Mouse (Mus musculus): ENCODE data around the gene Capns2. TPM values are rescaled to one million over a fixed set of nuclear protein-coding genes. Genes with fewer than 3 reads are reported as not detected.
A peak's percentile ranks its signal among the peaks of the same experiment; 100 is the strongest.

Capns2 gene
- total and polyA plus RNA-seq, 2 experiments from 2014 or later = 0.26 to 3.9 TPM

- ATAC-seq (ENCODE audit: low FRiP score) = no peak
- TF ChIP-seq CTCF (IDR thresholded peaks at IDR 0.05) = no peak
- no peak overlapping the region for H3K4me3 ChIP-seq (ENCODE audit: low read depth, low read length)
- H3K9ac ChIP-seq (replicated peaks; ENCODE audit: low read length, poor library complexity, severe bottlenecking) = no peak overlapping the region
- H3K27ac ChIP-seq (ENCODE audit: low read depth, low read length) = no peak overlapping the region
- whole genome bisulfite sequencing = 76% methylated on average over 4 of the region's 4 CpGs
- H3K36me3 ChIP-seq (ENCODE audit: insufficient read depth, low read length) = peaks cover 2% of the 10 kb centered on the region; the same call in 1 of the 2 replicates
- H3K9me3 ChIP-seq (ENCODE audit: low read length) = no peaks in the 10 kb centered on the region
- DNase-seq (ENCODE audit: low spot score) = no peak
- H3K4me1 ChIP-seq (ENCODE audit: insufficient read depth, low read length) = no peaks in the 10 kb centered on the region
- no peak overlapping the region for H3K4me2 ChIP-seq (ENCODE audit: low read depth, low read length, poor library complexity, severe bottlenecking)
- H3K27me3 ChIP-seq (ENCODE audit: insufficient read depth, low read length) = no peaks in the 10 kb centered on the region
Observed at GRCm38 (mm10) chr8:92897794-92898193, 3.4 kb upstream of the Capns2 start.

- Histone ChIP-seq H3K9ac (replicated peaks; ENCODE audit: low read length, poor library complexity, severe bottlenecking) (no peak overlapping the region), H3K4me2 (ENCODE audit: low read depth, low read length, poor library complexity, severe bottlenecking) (no peak overlapping the region), H3K4me3 (ENCODE audit: low read depth, low read length) (no peak overlapping the region), H3K4me1 (ENCODE audit: insufficient read depth, low read length) (no peaks in the 10 kb centered on the region), H3K9me3 (ENCODE audit: low read length) (no peaks in the 10 kb centered on the region), H3K36me3 (ENCODE audit: insufficient read depth, low read length) (peaks cover 2% of the 10 kb centered on the region; the same call in 1 of the 2 replicates), H3K27me3 (ENCODE audit: insufficient read depth, low read length) (no peaks in the 10 kb centered on the region), H3K27ac (ENCODE audit: low read depth, low read length) (no peak overlapping the region)
- 79% methylated on average over 9 of the region's 9 CpGs for WGBS
- no peak for ATAC-seq (ENCODE audit: low FRiP score)
- peak; percentile 31 for DNase-seq (ENCODE audit: low spot score)
- no peak for TF ChIP-seq CTCF (IDR thresholded peaks at IDR 0.05)
Observed at GRCm38 (mm10) chr8:92899590-92899989, 1.6 kb upstream of the Capns2 start.

- 77% methylated on average over 2 of the region's 2 CpGs for WGBS
- Histone ChIP-seq H3K4me3 (ENCODE audit: low read depth, low read length) (no peak overlapping the region), H3K4me1 (ENCODE audit: insufficient read depth, low read length) (no peaks in the 10 kb centered on the region), H3K9me3 (ENCODE audit: low read length) (no peaks in the 10 kb centered on the region), H3K36me3 (ENCODE audit: insufficient read depth, low read length) (peaks cover 2% of the 10 kb centered on the region; the same call in 1 of the 2 replicates), H3K9ac (replicated peaks; ENCODE audit: low read length, poor library complexity, severe bottlenecking) (no peak overlapping the region), H3K4me2 (ENCODE audit: low read depth, low read length, poor library complexity, severe bottlenecking) (no peak overlapping the region), H3K27ac (ENCODE audit: low read depth, low read length) (no peak overlapping the region), H3K27me3 (ENCODE audit: insufficient read depth, low read length) (no peaks in the 10 kb centered on the region)
- TF ChIP-seq CTCF (IDR thresholded peaks at IDR 0.05) = no peak
- no peak for ATAC-seq (ENCODE audit: low FRiP score)
- DNase-seq (ENCODE audit: low spot score) = peak; percentile 31
Observed at GRCm38 (mm10) chr8:92902981-92903380, 1.8 kb downstream of the Capns2 start.

- ATAC-seq (ENCODE audit: low FRiP score) (no peak), DNase-seq (ENCODE audit: low spot score) (peak; percentile 20)
- H3K27me3 ChIP-seq (ENCODE audit: insufficient read depth, low read length) = no peaks in the 10 kb centered on the region
- no peak overlapping the region for H3K9ac ChIP-seq (replicated peaks; ENCODE audit: low read length, poor library complexity, severe bottlenecking)
- no peak overlapping the region for H3K4me2 ChIP-seq (ENCODE audit: low read depth, low read length, poor library complexity, severe bottlenecking)
- no peak overlapping the region for H3K4me3 ChIP-seq (ENCODE audit: low read depth, low read length)
- 88% methylated on average over 11 of the region's 11 CpGs for whole genome bisulfite sequencing
- TF ChIP-seq CTCF (IDR thresholded peaks at IDR 0.05) = no peak
- H3K9me3 ChIP-seq (ENCODE audit: low read length) = no peaks in the 10 kb centered on the region
- H3K27ac ChIP-seq (ENCODE audit: low read depth, low read length) = no peak overlapping the region
- H3K36me3 ChIP-seq (ENCODE audit: insufficient read depth, low read length) = peaks cover 2% of the 10 kb centered on the region; the same call in 1 of the 2 replicates
- H3K4me1 ChIP-seq (ENCODE audit: insufficient read depth, low read length) = no peaks in the 10 kb centered on the region
Observed at GRCm38 (mm10) chr8:92903488-92904135, 2.4 kb downstream of the Capns2 start.

GRCm38 (mm10) chr8:92906553-92906952, 5.3 kb downstream of the Capns2 start:
- no peak overlapping the region for H3K27ac ChIP-seq (ENCODE audit: low read depth, low read length)
- no peak overlapping the region for H3K4me3 ChIP-seq (ENCODE audit: low read depth, low read length)
- H3K36me3 ChIP-seq (ENCODE audit: insufficient read depth, low read length) = 0 out of 2 replicates have a peak, but pooled peaks cover 3% of the 10 kb centered on the region
- no peaks in the 10 kb centered on the region for H3K9me3 ChIP-seq (ENCODE audit: low read length)
- H3K9ac ChIP-seq (replicated peaks; ENCODE audit: low read length, poor library complexity, severe bottlenecking) = no peak overlapping the region
- TF ChIP-seq CTCF (IDR thresholded peaks at IDR 0.05) = no peak
- H3K4me1 ChIP-seq (ENCODE audit: insufficient read depth, low read length) = no peaks in the 10 kb centered on the region
- WGBS = 96% methylated on average over 9 of the region's 9 CpGs
- no peaks in the 10 kb centered on the region for H3K27me3 ChIP-seq (ENCODE audit: insufficient read depth, low read length)
- DNase-seq (ENCODE audit: low spot score) (no peak), ATAC-seq (ENCODE audit: low FRiP score) (no peak)
- H3K4me2 ChIP-seq (ENCODE audit: low read depth, low read length, poor library complexity, severe bottlenecking) = no peak overlapping the region

GRCm38 (mm10) chr8:92908448-92908847, 7.2 kb downstream of the Capns2 start:
- no peaks in the 10 kb centered on the region for H3K9me3 ChIP-seq (ENCODE audit: low read length)
- 90% methylated on average over 2 of the region's 2 CpGs for WGBS
- no peak overlapping the region for H3K4me3 ChIP-seq (ENCODE audit: low read depth, low read length)
- H3K4me2 ChIP-seq (ENCODE audit: low read depth, low read length, poor library complexity, severe bottlenecking) = no peak overlapping the region
- no peak overlapping the region for H3K27ac ChIP-seq (ENCODE audit: low read depth, low read length)
- no peak for TF ChIP-seq CTCF (IDR thresholded peaks at IDR 0.05)
- H3K36me3 ChIP-seq (ENCODE audit: insufficient read depth, low read length) = 0 out of 2 replicates have a peak, but pooled peaks cover 3% of the 10 kb centered on the region
- DNase-seq (ENCODE audit: low spot score) = no peak
- H3K27me3 ChIP-seq (ENCODE audit: insufficient read depth, low read length) = no peaks in the 10 kb centered on the region
- H3K9ac ChIP-seq (replicated peaks; ENCODE audit: low read length, poor library complexity, severe bottlenecking) = no peak overlapping the region
- no peaks in the 10 kb centered on the region for H3K4me1 ChIP-seq (ENCODE audit: insufficient read depth, low read length)
- no peak for ATAC-seq (ENCODE audit: low FRiP score)

Measured in midbrain, postnatal 0 days (tissue).